Mouse (Mus musculus) heart, adult 2 months (tissue): Measurements from ENCODE around the gene Lrrc75a. TPM values are rescaled to one million over a fixed set of nuclear protein-coding genes. Genes with fewer than 3 reads are reported as not detected.
A peak's percentile ranks its signal among the peaks of the same experiment; 100 is the strongest.

Experiments used
- DNase-seq, 2 experiments: peaks; one replicate each; pipeline ENCODE4 v3.0.0; 2021
- H3K27ac ChIP-seq: fragments of 200-600 bp; 2 replicates; pipeline ENCODE4 v1.8.1; 2022
- H3K27me3 ChIP-seq: fragments of 200-500 bp; 2 replicates; pipeline ENCODE4 v1.6.1; 2012; ENCODE audit warnings: mild to moderate bottlenecking, low read length, inconsistent platforms, mixed read lengths; ENCODE audit not compliant: control insufficient read depth, insufficient read depth
- H3K36me3 ChIP-seq: fragments of 200-500 bp; 2 replicates; pipeline ENCODE4 v1.6.1; 2012; ENCODE audit warnings: low read length, inconsistent platforms; ENCODE audit not compliant: control insufficient read depth, insufficient read depth
- H3K4me1 ChIP-seq: fragments of 200-500 bp; 2 replicates; pipeline ENCODE4 v1.6.1; 2011; ENCODE audit warnings: low read length; ENCODE audit not compliant: control insufficient read depth, insufficient read depth
- H3K4me3 ChIP-seq: fragments of 200-600 bp; 2 replicates; pipeline ENCODE4 v1.8.1; 2022
- H3K79me2 ChIP-seq: fragments of 200-500 bp; replicated peaks from 2 replicates; pipeline ENCODE4 v1.6.1; 2012; ENCODE audit warnings: mild to moderate bottlenecking, inconsistent platforms, low read length, moderate library complexity, mixed read lengths; ENCODE audit not compliant: control insufficient read depth, insufficient read depth
- H3K9ac ChIP-seq: fragments of 200-500 bp; 2 replicates; pipeline ENCODE4 v1.6.1; 2012; ENCODE audit warnings: low read depth, mild to moderate bottlenecking, control low read depth, inconsistent platforms, low read length, mixed read lengths
- CTCF ChIP-seq: fragments of 200-600 bp; IDR thresholded peaks from 2 replicates; pipeline ENCODE4 v1.8.1; 2022; ENCODE audit warnings: antibody characterized with exemption, mild to moderate bottlenecking, moderate library complexity
- EP300 ChIP-seq: fragments of 200-500 bp; IDR thresholded peaks from 2 replicates; pipeline ENCODE4 v1.6.1; 2011; ENCODE audit warnings: low read depth, low read length, control low read depth; ENCODE audit not compliant: insufficient read depth
- POLR2A ChIP-seq: fragments of 200-500 bp; IDR thresholded peaks from 2 replicates; pipeline ENCODE4 v1.6.1; 2011; ENCODE audit warnings: mild to moderate bottlenecking, low read depth, low read length, control low read depth; ENCODE audit not compliant: insufficient read depth
- WGBS: fragments of 180-500 bp; shearing (Covaris S2); methylation state at CpG from one replicate; pipeline ENCODE4 v1.1.7; 2018; 5-methylcytosine and 5-hydroxymethylcytosine counted together
- intact Hi-C: fragments of 180-260 bp; cut with DNase I; formaldehyde crosslinking; loops from one replicate; pipeline ENCODE4 v1.15.1; 2025
- polyA plus RNA-seq: library from polyadenylated mRNA; depleted of rRNA; stranded (reverse); fragments of >200 nt; gene quantifications from 2 replicates; pipeline ENCODE4 v1.2.3, GENCODE M21; 2012
- total RNA-seq, 2 experiments: library from RNA; stranded (reverse); gene quantifications; 2 replicates each; pipeline ENCODE4 v1.2.3; 2021

Lrrc75a gene
- total and polyA plus RNA-seq, 3 experiments, result 3.3 to 6.2 (median 4.2) TPM

DNA sequence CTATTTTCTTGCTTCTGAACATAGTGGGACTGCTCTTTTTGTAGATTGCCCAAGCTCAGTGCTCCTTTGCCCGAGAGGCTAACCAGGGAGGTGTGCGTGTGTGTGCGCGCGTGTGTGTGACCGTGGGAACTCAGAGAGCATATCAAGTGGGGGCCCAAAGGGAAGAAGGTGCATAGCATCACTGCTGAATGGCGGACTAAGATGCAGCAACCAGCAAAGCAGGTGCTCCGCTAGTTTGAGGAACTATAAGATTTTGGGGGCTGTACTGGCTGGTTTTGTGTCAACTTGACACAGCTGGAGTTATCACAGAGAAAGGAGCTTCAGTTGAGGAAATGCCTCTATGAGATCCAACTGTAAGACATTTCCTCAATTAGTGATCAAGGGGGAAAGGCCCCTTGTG is 27.2 kb downstream of the Lrrc75a start:
- TF ChIP-seq EP300 (no peak), POLR2A (no peak), CTCF (no peak)
- H3K27me3 ChIP-seq, result no peaks in the 10 kb centered on the region
- H3K4me1 ChIP-seq, result peaks cover 3% of the 10 kb centered on the region
- WGBS, result 95% methylated on average over 8 of the region's 8 CpGs
- no peaks in the 10 kb centered on the region for H3K36me3 ChIP-seq
- no peak overlapping the region for H3K4me3 ChIP-seq
- intact Hi-C loops, result no loop called here
- H3K9ac ChIP-seq, result no peak overlapping the region
- no peak for DNase-seq
- no peaks in the 10 kb centered on the region for H3K79me2 ChIP-seq
- H3K27ac ChIP-seq, result no peak overlapping the region

DNA sequence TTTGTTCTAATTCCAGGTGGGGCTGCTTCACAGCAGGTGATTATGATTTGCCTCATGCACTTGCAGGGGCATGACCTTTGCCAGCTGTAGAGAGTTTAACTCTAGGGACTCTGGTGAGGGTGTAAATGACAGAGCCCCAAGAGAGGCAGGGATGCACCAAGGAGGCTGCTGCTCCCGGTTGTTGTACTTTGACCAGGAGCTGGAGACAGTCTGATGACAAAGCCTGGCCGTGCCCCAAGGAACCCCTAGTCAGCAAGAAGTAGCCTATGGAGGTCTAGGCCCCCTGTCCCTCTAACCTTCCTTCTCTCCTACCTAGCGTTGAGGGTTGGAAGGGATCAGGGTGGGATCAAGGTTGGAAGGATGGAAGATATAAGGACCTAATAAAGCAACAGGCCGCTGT is 32.9 kb downstream of the Lrrc75a start:
- Histone ChIP-seq H3K36me3 (no peaks in the 10 kb centered on the region), H3K9ac (no peak overlapping the region), H3K4me1 (peaks cover 2% of the 10 kb centered on the region), H3K79me2 (no peaks in the 10 kb centered on the region), H3K4me3 (no peak overlapping the region), H3K27me3 (no peaks in the 10 kb centered on the region), H3K27ac (no peak overlapping the region)
- WGBS, result 94% methylated on average over 4 of the region's 4 CpGs
- DNase-seq, result no peak
- no peak for TF ChIP-seq POLR2A
- intact Hi-C loops, result no loop called here

- no peaks in the 10 kb centered on the region for H3K27me3 ChIP-seq
- DNase-seq, result no peak
- H3K79me2 ChIP-seq, result no peaks in the 10 kb centered on the region
- no peak overlapping the region for H3K27ac ChIP-seq
- no peaks in the 10 kb centered on the region for H3K36me3 ChIP-seq
- intact Hi-C loops, result no loop called here
- 80% methylated on average over 8 of the region's 8 CpGs for WGBS
- no peak for TF ChIP-seq POLR2A
- no peak for TF ChIP-seq EP300
- no peak for TF ChIP-seq CTCF
- no peak overlapping the region for H3K4me3 ChIP-seq
- H3K9ac ChIP-seq, result no peak overlapping the region
- H3K4me1 ChIP-seq, result peaks cover 2% of the 10 kb centered on the region
Observed at GRCm38 (mm10) chr11:62614876-62615410, 33.4 kb downstream of the Lrrc75a start.

GRCm38 (mm10) chr11:62613657-62614365 is 34.5 kb downstream of the Lrrc75a start:
- Histone ChIP-seq H3K9ac (no peak overlapping the region), H3K27me3 (no peaks in the 10 kb centered on the region), H3K79me2 (no peaks in the 10 kb centered on the region), H3K36me3 (no peaks in the 10 kb centered on the region), H3K4me3 (peak overlapping the region; percentile 31; the same call in 1 of the 2 replicates), H3K27ac (no peak overlapping the region), H3K4me1 (peaks cover 2% of the 10 kb centered on the region)
- intact Hi-C loops, result loop anchor here (1.0 kb wide), 3 partner anchors 34 to 79 kb away; partner anchors contain the start of genes Lrrc75a and Mmgt2
- WGBS, result 26% methylated on average over 19 of the region's 19 CpGs
- TF ChIP-seq POLR2A, result no peak
- TF ChIP-seq CTCF, result peak; percentile 100
- peak; percentile 97 for TF ChIP-seq EP300
- DNase-seq, result peak; percentile 89 to 93

DNA sequence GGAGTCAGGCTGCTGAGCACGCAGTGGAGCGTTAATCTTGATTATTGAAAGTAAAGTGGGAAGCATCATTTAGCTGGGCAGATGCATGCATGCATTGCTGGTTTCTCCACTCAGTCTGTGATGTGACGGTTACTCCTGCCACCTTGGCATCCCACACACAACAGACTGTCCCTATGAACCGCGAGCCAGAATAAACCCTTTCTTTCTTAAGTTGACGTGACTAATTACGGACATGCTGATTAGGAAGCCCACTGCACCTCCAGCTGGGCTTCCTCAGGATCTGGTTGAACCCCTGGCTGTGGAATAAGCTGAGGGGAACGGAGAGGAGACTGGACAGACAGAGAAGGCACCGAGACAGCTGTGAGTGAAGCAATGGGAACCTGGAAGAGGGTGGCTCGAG is 35.7 kb downstream of the Lrrc75a start:
- 86% methylated on average over 10 of the region's 10 CpGs for WGBS
- no peak for TF ChIP-seq EP300
- TF ChIP-seq CTCF, result no peak
- no peak for TF ChIP-seq POLR2A
- intact Hi-C loops, result loop anchor here (1.0 kb wide), 3 partner anchors 36 to 81 kb away; partner anchors contain the start of genes Lrrc75a and Mmgt2
- DNase-seq, result no peak
- Histone ChIP-seq H3K36me3 (no peaks in the 10 kb centered on the region), H3K9ac (no peak overlapping the region), H3K4me3 (no peak overlapping the region), H3K27me3 (no peaks in the 10 kb centered on the region), H3K27ac (no peak overlapping the region), H3K4me1 (peaks cover 2% of the 10 kb centered on the region), H3K79me2 (no peaks in the 10 kb centered on the region)

GRCm38 (mm10) chr11:62610304-62610703 is 38.0 kb downstream of the Lrrc75a start:
- H3K9ac ChIP-seq, result no peak overlapping the region
- H3K79me2 ChIP-seq, result no peaks in the 10 kb centered on the region
- no peaks in the 10 kb centered on the region; the same call in 1 of the 2 replicates for H3K36me3 ChIP-seq
- DNase-seq, result no peak
- no peak overlapping the region for H3K4me3 ChIP-seq
- H3K27ac ChIP-seq, result no peak overlapping the region
- intact Hi-C loops, result no loop called here
- 79% methylated on average over 6 of the region's 6 CpGs for WGBS
- H3K27me3 ChIP-seq, result no peaks in the 10 kb centered on the region
- no peak for TF ChIP-seq EP300
- TF ChIP-seq POLR2A, result no peak
- TF ChIP-seq CTCF, result no peak
- H3K4me1 ChIP-seq, result peaks cover 4% of the 10 kb centered on the region
